Mouse (Mus musculus): ENCODE results near the gene Tnfrsf13b.
"Not testable (repeated sequence)": the region's sequence is repeated elsewhere in the genome, so short reads cannot be mapped to it uniquely, and the experiment has no call there.

Tnfrsf13b gene

GRCm38 (mm10) chr11:61170184-61170583, 43.6 kb downstream of the Tnfrsf13b start:
- no peak for DNase-seq (ENCODE audit: low spot score in 2 of 2)

GRCm38 (mm10) chr11:61173477-61173876, 46.9 kb downstream of the Tnfrsf13b start:
- DNase-seq (ENCODE audit: low spot score in 2 of 2), result not testable (repeated sequence)

DNA sequence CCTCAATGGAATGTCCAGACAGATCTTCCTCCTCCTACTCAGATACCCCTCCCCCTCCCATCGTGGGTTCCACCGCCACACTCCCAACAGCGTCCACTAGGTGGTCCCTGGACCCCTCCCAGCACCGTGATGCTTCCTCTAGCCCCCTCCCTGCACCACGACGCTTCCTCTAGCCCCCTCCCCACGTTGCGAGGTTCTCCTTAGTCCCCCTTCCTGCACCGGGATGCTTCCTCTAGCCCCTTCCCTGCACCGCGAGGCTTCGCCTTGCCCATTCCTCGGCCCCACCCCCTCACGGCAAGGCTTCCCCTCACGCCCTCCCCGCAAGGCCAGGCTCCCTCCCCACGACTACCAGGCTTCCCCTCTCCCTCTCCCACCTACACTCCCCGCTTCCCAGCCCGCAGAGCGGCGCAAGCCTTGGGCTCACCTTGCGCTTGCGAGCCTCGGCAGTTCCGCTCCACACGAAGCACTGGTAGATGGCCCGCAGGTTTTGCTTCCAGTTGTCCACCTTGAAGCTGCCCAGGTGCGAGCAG, 47.8 kb downstream of the Tnfrsf13b start:
- peak in 1 of 2 experiments; percentile 35 for DNase-seq (ENCODE audit: low spot score in 2 of 2)

DNA sequence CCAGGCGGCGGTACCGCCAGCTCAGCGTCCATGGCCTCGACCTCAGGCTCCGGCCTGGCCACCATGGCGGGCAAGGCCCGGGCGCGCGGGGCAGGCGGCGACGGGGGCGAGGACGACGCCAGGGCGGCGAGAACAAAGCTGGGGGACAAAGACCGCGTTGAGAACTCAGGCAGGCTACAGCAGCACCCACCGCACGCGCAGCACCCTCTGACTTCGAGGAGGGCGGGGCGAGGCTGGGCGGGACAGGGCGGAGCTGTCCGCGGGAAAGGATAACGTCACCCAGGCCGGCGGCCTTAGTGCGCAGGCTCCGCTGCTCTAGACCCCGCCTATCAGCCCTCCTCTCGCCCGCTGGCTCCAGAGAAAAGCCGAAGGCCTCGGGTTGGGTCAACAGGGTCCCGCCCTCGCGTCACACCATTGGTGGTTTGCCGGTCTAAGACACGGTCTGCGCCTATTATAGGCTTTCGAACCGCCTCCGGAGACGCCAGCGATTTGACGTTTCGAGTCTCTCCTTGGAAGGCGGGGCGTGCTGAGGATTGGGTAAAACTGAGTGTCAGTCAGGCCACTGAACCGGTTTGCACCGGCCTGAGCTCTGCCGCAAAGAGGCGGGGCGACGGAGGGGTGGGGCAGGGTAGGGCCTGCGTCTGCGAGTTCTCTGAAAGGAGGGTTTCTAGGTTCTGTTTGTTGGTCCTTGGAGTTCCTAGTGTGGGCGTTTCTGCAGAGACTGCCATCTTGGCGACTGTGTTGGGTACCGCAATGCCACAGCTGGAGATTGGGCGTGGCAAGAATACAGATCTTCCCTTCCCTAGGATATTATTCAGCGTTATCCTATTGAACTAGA, 48.5 kb downstream of the Tnfrsf13b start, which contains the start of gene Usp22:
Usp22 (minus strand) TSS at position 235 of the 838 bp plus-strand sequence.
- DNase-seq (ENCODE audit: low spot score in 2 of 2), result peak; percentile 100

DNA sequence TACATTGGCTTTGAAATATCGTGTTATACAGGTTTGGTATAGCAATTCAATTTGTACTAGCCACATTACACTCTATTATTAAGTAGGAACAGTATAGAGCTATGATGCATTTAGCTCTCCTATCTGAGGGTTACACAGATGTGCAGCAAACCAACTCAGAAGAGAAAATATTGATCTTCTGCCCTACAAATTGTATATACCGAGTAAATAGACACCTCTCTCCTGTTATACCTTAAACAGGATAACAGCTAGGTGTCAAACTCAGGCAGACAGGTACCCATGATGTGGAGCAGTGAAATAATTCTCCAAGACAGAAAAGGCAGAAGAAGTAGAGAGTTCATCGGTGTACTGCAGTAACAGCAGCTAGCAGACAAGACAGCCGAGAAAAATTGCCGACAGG, 49.2 kb downstream of the Tnfrsf13b start:
- no peak for DNase-seq (ENCODE audit: low spot score in 2 of 2)

DNA sequence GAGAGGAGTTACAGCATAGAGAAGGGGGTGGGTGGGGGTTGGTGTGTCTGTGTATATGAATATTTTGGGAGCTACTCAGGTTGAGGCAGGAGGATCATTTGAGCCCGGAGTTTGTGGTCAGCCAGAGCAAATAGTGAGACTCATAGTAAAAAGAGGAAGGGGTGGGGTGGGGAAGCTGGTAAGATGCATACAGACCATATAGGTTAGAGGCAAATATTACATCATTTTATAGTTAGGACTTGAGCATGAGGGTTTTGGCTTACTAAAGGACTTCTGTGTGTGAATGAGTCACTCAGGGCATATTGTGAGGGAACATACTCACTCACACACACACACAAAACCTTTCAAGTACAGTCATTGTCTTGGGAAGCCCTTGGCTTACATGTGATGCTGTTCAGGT, 49.8 kb downstream of the Tnfrsf13b start:
- DNase-seq (ENCODE audit: low spot score in 2 of 2), result no peak

DNA sequence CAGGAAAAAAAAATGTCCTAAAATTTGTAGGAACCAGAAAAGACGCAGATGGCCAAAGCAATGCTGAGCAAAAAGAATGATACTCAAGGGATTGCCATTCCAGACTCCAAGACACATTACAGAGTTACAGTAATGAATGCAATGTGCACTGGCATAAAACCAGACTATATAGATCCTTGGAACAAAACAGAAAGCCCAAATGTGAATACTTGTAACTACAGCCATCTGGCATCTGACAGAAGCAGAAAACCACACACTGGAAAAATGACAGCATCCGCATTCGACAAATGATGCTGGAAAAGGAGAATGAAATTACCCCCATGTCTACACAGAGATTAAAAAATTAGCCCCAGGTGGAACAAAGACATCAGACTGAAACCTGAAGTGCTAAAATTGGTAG, 53.8 kb downstream of the Tnfrsf13b start:
- no peak for DNase-seq (ENCODE audit: low spot score in 2 of 2)

GRCm38 (mm10) chr11:61181624-61182023, 55.1 kb downstream of the Tnfrsf13b start:
- DNase-seq (ENCODE audit: low spot score in 2 of 2), result no peak

GRCm38 (mm10) chr11:61183820-61184219, 57.3 kb downstream of the Tnfrsf13b start:
- no peak for DNase-seq (ENCODE audit: low spot score in 2 of 2)

GRCm38 (mm10) chr11:61190776-61191175, 64.2 kb downstream of the Tnfrsf13b start:
- no peak for DNase-seq (ENCODE audit: low spot score in 2 of 2)

DNA sequence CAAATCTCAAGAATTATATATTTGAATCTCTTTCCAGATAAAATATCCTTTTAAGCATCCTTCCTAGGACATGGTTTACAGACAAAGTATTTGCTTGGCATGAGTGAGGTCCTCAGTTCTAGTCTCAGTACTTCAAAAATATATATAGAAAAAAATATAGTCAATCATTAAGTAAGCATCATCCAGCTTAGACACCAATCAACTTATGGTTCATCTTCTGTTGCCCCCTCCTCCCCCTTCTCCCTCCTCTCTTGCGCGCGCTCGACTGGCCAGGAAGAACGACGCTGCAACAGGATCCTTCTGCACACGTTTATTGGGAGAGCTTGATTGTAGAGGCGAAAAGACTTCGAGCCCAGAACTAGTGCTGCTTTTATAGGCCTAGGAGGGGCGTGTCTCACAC, 65.6 kb downstream of the Tnfrsf13b start:
- DNase-seq (ENCODE audit: low spot score in 2 of 2), result not testable (repeated sequence)

DNA sequence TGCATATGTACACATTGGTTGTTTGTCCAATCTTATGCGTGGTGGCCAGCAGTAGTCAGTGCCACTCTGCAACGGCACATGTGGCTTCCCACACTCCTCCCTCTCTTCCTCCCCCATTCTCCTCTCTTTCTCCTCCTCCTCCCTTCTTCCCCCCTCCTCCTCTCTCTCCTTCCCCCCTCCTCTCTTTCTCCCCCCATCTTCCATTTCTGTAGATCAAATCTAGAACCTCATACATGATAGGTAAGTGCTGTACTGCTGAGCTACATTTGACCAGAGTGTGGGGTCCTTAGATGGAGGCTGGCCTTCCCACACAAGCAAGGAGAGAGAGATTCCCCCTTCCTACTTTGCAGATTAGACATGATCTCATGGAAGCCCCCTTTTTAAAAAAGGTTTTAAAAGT, 66.2 kb downstream of the Tnfrsf13b start:
- no peak for DNase-seq (ENCODE audit: low spot score in 2 of 2)

GRCm38 (mm10) chr11:61193392-61193791, 66.8 kb downstream of the Tnfrsf13b start:
- peak; percentile 88 to 90 for DNase-seq (ENCODE audit: low spot score in 2 of 2)

- no peak for DNase-seq (ENCODE audit: low spot score in 2 of 2)
Measured at GRCm38 (mm10) chr11:61196616-61197353, 70.2 kb downstream of the Tnfrsf13b start.

- DNase-seq (ENCODE audit: low spot score in 2 of 2), result no peak
Measured at GRCm38 (mm10) chr11:61197935-61198334, 71.4 kb downstream of the Tnfrsf13b start.
